Mouse (Mus musculus) cerebellum, postnatal 25 days (tissue): ENCODE results near the gene S100pbp.

Source experiments
- DNase-seq, 2 experiments: peaks; one replicate each; pipeline ENCODE4 v3.0.0; 2021; ENCODE audit warnings: mixed read lengths in 2 of 2

Gene S100pbp

DNA sequence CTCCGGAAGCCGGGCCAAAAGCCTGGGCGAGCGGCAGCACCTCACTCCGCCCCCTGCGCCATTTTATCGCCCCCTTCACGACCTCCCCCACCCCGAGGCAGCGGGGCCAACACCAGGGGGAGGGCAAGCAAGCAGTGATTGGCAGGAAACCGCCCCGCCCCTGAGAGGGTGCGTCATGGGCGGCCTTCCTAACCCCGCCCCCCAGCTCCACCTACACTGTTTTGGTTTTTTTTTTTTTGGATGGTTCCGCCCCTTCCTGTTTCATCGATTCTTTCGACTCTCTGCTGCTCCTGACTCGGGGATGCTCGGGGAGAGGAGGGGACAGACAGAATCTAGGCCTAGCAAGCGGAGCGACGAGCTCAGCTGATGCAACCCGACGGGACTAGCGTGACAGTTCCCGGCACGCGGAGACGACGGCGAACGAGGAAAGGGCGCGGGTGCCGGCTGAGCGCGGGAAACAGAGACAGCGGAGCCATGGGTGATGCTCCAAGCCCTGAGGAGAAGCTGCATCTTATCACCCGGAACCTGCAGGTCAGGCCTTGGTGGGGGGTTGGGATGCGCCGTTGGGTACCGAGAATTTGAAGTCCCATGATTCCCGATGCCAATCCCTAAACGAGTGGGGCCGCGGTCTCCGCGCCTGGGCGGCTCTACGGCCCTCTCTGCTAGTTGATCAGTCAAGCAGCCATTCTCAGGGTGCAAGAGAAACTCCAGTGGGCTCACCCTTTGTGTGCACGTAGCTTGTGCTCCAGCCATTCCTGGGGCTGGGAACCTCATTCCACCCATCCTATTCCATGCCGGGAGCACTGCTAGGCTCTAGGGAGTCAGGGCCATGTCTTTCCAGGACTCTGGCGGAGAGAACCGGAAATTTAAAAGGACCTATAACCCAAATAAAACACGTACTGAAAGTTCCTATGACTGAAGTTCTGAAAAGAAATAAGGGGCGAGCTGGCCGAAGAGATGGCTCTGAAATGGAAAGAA is at the start of gene S100pbp, which contains the start of gene Yars:
Gene S100pbp (minus strand): TSS at position 186 of the 978 bp plus-strand sequence.
Gene Yars (plus strand): TSS at position 219 of the 978 bp plus-strand sequence.
- peak; percentile 94 to 98 for DNase-seq

DNA sequence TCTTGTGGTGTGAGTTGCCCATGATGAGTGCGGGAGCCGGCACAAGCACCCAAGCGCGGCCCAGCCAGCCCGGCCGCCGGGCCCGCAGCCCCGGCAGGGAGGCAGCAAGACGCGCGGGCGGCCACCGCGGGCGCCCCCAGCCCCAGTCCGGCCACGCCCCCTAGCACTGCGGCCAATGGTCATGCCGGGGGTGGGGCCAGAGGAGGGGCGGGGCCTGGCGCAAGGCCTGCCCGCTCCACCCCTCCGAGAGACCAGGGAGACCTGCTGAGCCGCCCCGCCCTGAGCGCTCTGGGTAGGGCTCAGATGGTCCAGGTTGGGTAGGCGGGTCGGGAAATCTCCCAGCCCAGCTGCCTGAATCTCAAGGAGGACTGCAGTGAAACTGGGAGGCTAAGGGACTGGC is 49.5 kb upstream of the S100pbp start:
- peak; percentile 85 to 91 for DNase-seq

DNA sequence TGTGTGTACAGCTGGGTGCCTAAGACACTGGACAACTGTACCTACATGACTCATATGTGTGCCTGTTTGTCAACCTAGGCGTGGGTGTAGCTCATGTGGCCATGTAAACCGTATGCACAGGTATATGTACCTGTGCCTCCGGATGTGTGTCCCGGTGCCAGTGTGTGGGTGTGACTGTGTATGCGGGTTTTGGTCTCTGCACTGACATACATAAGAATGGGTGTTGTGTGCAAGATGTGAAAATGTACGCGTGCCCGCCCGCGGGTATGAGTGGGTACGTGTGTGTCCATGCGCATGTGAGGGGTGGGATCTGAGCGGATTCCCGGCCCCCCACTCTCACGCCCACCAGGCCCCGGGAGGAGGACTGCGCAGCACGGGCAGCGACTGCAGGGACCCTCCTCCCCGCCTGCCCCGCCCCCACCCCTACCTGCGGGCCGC is 49.1 kb upstream of the S100pbp start:
- peak in 1 of 2 experiments; percentile 53 for DNase-seq

DNA sequence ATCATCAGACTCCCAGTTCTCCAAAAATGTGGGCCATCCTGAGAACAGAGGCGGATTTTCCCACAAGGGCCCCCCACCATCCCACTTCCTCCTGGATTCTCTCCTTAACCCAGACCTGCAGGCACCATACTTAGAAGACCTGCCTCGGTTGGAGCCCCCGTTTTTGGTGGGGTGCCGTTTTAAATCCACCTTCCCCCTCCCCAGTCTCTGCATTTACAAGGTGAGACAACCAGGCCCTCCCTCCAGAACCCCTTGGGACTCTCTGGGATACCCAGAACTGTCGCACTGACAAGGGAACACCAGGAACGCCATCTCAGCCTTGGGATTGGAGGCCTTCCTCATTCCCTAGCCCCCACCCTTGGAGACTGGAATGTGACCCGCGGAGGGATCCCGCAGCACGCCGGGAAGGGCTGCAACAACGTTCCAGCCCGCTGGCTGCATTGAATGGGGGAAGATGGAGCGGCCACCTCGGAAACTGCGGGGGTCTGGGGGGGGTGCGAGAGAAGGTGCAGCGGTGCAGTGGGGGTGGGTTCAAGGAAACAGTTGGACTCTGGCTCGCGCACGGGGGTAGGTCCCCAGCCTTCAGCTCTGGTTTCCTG is 48.4 kb upstream of the S100pbp start:
- peak in 1 of 2 experiments; percentile 61 for DNase-seq

- DNase-seq: no peak
Measured at GRCm38 (mm10) chr4:129236236-129236813, 46.8 kb upstream of the S100pbp start.

GRCm38 (mm10) chr4:129235147-129235546 is 45.6 kb upstream of the S100pbp start:
- no peak for DNase-seq

DNA sequence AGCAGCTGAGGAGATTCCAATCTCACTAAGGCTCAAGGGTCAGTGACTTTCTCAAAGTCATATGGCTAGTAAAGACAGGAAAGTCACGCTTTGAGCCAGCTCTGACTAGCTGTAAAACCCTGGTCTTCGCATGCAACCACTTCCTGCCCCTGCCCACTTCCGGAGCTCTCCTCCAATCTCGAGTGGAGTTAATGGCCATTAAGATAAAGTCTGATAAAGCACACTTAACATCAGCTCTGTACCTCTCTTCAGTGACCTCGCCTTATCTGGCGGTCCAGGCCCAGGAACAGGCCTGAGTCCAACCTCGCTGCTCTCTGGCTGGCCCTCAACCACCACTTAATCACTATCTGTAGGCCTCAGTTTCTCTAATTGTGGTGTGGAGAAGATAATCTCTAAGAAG is 45.0 kb upstream of the S100pbp start:
- no peak for DNase-seq

DNA sequence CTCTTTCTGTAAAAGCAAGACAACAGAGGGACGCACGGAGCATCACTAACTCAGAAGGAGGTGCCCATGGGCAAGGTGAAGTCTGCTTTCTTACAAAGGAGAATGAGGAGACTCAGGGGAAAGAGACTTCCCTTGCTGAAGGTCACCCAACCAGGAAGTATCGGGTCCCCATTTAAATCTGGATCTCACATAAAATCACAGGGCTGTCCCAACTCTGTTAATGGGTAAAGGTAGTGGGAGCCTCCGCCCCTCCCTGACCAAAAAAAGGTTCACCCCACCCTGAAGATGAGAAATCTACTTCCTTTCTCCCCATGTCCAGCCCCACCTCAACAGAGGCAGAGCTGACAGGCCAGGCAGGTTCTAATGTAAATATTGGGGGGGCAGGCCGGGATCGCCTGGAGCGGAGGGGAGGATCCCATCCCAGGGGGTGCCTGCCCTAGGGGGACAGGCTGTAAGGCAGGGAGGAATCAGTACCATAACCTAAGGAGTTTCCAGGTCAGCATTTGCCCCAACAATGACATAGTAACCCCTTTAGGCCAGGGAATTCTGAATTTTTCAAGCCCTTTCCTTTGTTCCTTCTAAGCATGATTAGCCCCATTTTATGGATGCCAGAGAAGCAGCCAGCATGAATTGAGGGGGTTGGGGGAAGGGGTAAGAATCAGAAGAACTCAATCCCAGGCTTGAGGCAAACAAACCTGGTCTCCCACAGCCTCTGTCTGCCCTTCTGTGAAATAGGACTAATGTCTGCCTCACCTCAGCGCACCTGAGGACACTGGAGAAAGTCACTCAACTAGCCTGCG is 43.2 kb upstream of the S100pbp start:
- DNase-seq: no peak

GRCm38 (mm10) chr4:129231594-129232450 is 42.3 kb upstream of the S100pbp start:
- peak in 1 of 2 experiments; percentile 36 for DNase-seq

DNA sequence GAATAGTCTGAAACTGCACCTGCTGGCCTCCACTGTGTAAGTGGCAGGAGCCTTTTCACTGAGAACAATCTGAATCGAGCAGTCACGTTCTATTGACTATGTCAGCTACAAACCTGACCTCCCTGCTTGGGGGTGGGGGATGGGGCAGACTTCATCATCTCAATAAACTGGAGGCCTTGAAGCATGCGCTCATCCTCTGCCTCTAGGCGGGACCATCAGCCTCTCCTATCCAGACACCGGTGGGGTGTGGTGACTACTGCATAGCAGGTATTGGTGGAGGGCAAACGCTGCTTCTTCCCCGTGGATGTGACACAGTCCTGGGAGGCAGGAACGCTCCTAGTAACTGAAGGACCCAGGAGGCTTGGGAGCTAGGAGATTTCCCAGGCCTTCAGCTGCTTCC is 41.4 kb upstream of the S100pbp start:
- DNase-seq: no peak

- DNase-seq: peak; percentile 51 to 68
Measured at GRCm38 (mm10) chr4:129227985-129228381, 38.5 kb upstream of the S100pbp start.

DNA sequence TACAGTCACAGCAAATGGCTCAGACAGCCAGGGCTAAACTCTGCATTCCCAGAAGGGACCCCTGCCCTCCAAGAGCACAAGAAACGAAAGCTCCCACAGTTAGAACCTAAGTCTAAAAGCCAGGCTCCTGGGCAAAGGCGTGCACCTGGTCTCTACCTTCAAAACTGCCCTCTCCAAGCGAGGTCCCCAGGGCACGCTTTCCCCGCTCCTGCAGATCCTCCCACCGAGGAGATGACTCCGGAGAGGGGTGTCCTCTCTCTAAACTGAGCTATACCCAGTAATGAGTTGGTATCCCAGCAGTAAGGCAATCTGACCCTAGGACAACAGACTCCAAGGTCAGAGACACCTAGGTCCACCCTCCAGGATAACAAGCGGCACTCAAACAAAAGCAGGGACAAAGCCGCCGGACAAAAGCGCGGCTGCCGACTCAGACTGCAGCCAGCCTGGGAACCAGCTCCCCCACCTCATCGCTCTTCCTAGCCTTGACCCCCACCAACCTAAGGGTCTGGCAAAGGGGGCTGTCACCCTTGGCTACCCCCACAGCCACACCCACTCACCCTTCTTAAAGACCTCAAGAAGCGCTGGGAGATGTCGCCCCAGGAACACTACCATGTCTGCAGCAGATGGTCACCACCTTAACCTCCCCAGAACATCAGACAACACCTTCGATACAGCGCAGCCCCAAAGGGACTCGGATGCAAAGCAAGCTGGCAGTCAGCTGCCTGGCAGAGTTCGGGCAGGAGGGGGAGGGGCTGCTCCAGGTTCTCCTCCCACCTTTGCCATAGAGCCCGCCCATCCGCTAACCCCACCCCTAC is 37.9 kb upstream of the S100pbp start:
- DNase-seq: peak; percentile 63 to 78

- peak; percentile 53 to 59 for DNase-seq
Measured at GRCm38 (mm10) chr4:129226441-129226963, 37.0 kb upstream of the S100pbp start.

GRCm38 (mm10) chr4:129225315-129225714 is 35.8 kb upstream of the S100pbp start:
- peak; percentile 52 to 57 for DNase-seq

- peak; percentile 50 to 56 for DNase-seq
Measured at GRCm38 (mm10) chr4:129223421-129224281, 34.1 kb upstream of the S100pbp start.

DNA sequence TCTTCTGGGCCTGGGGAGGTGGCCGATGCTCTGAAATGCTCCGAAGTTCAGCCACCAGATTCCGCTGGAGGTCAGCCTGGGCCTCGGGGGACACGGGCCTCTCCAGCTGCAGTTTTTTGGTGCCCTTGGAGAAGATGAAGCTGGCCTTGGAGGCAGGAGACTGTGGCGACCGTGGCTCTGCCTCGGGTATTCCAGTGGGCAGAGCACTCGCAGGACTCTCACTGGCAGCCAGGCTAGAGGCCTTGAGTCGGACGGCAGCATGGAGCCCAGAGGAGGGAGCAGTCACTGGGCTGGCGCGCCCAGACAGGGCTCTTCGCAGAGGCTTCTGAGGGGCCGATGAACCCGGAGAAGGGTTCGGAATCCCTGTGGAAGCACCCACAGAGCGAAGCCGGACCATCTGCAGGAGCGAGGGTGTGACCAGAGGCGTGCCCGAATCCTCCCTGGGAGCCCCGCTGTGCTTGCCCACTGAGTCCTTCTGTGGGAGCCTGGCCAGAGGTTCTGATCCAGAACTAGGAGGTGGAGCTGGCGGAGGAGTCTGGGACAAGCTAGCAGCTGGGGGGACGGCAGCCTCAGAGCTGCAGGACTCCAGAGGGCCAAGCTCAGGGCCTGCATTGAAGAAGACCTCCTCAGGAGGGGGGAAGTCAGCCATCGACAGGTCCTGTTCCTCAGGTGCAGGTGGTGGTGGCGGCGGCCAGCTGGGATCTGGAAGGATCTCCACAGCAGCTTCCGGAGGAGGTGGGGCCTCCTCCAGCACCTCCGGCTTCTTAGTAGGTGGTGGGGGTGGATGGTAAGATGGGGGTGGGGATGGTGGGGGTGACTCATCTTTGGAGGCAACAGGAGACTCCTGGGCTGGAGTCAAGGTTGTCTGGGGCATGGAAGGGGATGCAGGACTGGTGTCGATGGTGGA is 32.7 kb upstream of the S100pbp start:
- peak; percentile 51 to 56 for DNase-seq

DNA sequence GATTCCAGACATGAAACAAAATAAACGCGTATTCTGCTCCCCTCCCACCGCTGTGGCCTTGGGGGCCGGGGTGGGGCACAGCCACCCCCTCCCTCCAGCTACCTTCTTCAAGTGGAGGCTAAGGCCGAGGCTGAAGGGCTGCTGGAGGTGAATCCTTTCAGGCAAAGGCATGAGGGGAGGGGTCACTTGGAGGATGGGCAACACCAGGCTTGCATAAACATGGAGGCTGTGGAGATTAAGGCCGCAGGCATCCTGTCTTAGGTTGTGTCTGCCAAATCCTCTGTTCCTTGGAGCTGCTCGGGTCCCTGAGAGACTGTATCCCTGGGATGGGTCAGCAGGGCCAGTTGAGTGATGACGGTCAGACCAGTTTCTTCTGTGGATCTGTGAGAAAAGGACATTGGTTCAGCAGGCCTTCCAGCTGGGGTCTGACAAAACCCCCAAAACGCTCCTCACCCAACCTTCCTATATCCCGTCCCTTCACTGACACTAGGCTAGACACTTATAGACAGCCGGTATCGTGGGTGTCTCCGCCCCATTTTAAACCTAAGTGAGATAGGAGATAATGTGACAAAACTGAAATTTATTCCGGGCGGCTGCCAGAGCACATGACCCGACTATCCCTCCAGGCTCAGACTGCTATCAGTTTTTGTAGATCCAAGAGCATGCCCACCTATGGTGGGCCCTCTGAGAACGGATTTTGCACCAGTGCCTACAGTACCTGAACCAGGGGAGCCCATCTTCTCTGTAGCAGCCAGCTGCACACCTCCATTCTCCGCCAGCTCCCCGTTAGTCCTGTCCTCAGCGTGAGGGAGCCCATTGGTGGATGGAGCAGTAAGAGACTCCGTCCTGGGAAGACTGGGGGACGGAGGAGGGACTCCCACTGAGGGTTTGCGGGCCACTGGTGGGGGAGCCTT is 31.8 kb upstream of the S100pbp start:
- no peak for DNase-seq
